In the genomic region with DNA sequence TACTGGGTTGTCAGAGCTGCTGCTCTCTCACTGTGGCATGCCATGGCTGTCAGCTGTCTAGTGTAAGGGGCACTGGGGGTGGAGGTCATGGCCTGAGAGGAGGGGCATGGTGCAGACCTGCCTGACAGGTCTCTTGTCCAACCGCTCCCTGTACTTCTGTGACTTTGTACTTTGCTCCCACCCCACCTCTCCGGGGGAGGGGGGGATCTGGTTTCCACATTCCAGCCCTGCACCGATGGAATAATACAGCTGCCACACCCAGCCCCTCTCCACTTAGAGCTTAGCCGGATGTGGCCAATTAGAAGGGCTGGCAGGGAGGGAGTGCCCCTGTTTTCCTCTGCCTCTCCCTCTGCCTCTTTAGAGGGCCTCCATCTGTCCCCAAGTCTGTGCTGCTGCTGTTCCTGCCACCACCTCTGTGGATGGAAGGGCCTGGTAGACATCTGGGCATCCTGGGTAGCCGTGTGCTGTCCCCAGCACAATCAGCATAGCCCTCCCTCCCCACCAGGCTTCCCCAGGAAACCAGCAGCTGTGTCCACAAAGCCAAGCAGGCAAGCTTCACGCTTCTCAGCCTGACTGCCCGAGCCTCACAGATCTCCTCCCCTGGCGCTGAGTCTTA, we compare ENCODE assay signal across 8 mouse cellular contexts. TPM values are rescaled to one million over a fixed set of nuclear protein-coding genes. Genes with fewer than 3 reads are reported as not detected.
DNase-seq lines count a peak whose midpoint lies in the region; ATAC-seq and TF ChIP-seq lines count a peak whose summit lies in the region.

No protein-coding gene starts in this region.

- H3K36me3 ChIP-seq in forebrain, embryonic 13.5 days (ENCODE audit: poor library complexity, severe bottlenecking) = peaks cover 88% of the 10 kb centered on the region
- peaks cover 66% of the 10 kb centered on the region for H3K36me3 ChIP-seq in forebrain, embryonic 15.5 days
- H3K36me3 ChIP-seq in kidney, adult 2 months (ENCODE audit: control insufficient read depth, insufficient read depth, low read length) = no peaks in the 10 kb centered on the region; the same call in 1 of the 2 replicates

- peak; percentile 28 for DNase-seq in brain, embryonic 14.5 days (ENCODE audit: low read depth)
- DNase-seq in kidney, adult 2 months = peak; percentile 93
- DNase-seq in lung, adult 2 months = peak; percentile 46
- DNase-seq in frontal cortex, adult 2 months (ENCODE audit: extremely low spot score in 1 of 2, low spot score in 1 of 2) = no peak

- H3K4me2 ChIP-seq in forebrain, embryonic 13.5 days = no peak overlapping the region
- no peak overlapping the region for H3K4me2 ChIP-seq in forebrain, embryonic 15.5 days (replicated peaks)

- H3K27me3 ChIP-seq in forebrain, embryonic 13.5 days = no peaks in the 10 kb centered on the region
- no peaks in the 10 kb centered on the region for H3K27me3 ChIP-seq in forebrain, embryonic 15.5 days
- no peaks in the 10 kb centered on the region for H3K27me3 ChIP-seq in kidney, adult 2 months (replicated peaks; ENCODE audit: control insufficient read depth, insufficient read depth, low read length)

- no peak for ATAC-seq in forebrain, embryonic 13.5 days
- no peak for ATAC-seq in forebrain, embryonic 15.5 days (replicated peaks)
- no peak for ATAC-seq in granulocyte monocyte progenitor cell, adult 5-6 weeks (replicated peaks; ENCODE audit: poor library complexity, severe bottlenecking)
- ATAC-seq in monocyte, adult 5-6 weeks (replicated peaks; ENCODE audit: insufficient number of reproducible peaks, low FRiP score, low TSS enrichment, poor library complexity, severe bottlenecking) = no peak

- 0 out of 2 replicates have a peak overlapping the region, but pooled peaks have one; percentile 27 for H3K9ac ChIP-seq in forebrain, embryonic 13.5 days
- H3K9ac ChIP-seq in forebrain, embryonic 15.5 days (replicated peaks) = no peak overlapping the region

- H3K27ac ChIP-seq in forebrain, embryonic 13.5 days = no peak overlapping the region; the same call in 1 of the 2 replicates
- no peak overlapping the region for H3K27ac ChIP-seq in forebrain, embryonic 15.5 days (replicated peaks)
- H3K27ac ChIP-seq in kidney, adult 2 months (ENCODE audit: insufficient read depth, low read depth, low read length) = peak overlapping the region; percentile 37

- H3K4me3 ChIP-seq in forebrain, embryonic 13.5 days = no peak overlapping the region
- no peak overlapping the region for H3K4me3 ChIP-seq in forebrain, embryonic 15.5 days
- no peak overlapping the region for H3K4me3 ChIP-seq in kidney, adult 2 months (ENCODE audit: insufficient read depth, low read depth, low read length)
- H3K4me3 ChIP-seq in lung, adult 2 months (replicated peaks; ENCODE audit: extremely low read depth, low read depth, low read length) = no peak overlapping the region

- 50% methylated on average over 8 of the region's 8 CpGs for WGBS in forebrain, embryonic 13.5 days
- WGBS in forebrain, embryonic 15.5 days = 59% methylated on average over 8 of the region's 8 CpGs
- WGBS in kidney, adult 2 months = 15% methylated on average over 8 of the region's 8 CpGs
- WGBS in lung, adult 2 months = 37% methylated on average over 8 of the region's 8 CpGs

- no peaks in the 10 kb centered on the region for H3K4me1 ChIP-seq in forebrain, embryonic 13.5 days
- H3K4me1 ChIP-seq in forebrain, embryonic 15.5 days = no peaks in the 10 kb centered on the region
- peaks cover 42% of the 10 kb centered on the region for H3K4me1 ChIP-seq in kidney, adult 2 months (ENCODE audit: control insufficient read depth, insufficient read depth, low read length)
- H3K4me1 ChIP-seq in lung, adult 2 months (ENCODE audit: control insufficient read depth, insufficient read depth, low read length) = peaks cover 4% of the 10 kb centered on the region; the same call in 1 of the 2 replicates

- no peak for TF ChIP-seq CTCF in brain, embryonic 14.5 days (IDR thresholded peaks at IDR 0.05; ENCODE audit: borderline replicate concordance, extremely low read depth, insufficient read depth, insufficient read length)
- TF ChIP-seq CTCF in kidney, adult 2 months (conservative IDR thresholded peaks at IDR 0.05; ENCODE audit: insufficient read depth, insufficient read length, low read depth, low read length) = no peak
- TF ChIP-seq CTCF in lung, adult 2 months (IDR thresholded peaks at IDR 0.05; ENCODE audit: insufficient read depth, low read length) = no peak

- no peaks in the 10 kb centered on the region for H3K9me3 ChIP-seq in forebrain, embryonic 13.5 days (replicated peaks)
- H3K9me3 ChIP-seq in forebrain, embryonic 15.5 days = no peaks in the 10 kb centered on the region

- no peak for TF ChIP-seq POLR2A in brain, embryonic 14.5 days (IDR thresholded peaks at IDR 0.05; ENCODE audit: borderline replicate concordance, extremely low read depth, insufficient read depth, insufficient read length, poor library complexity, severe bottlenecking)
- TF ChIP-seq POLR2A in kidney, adult 2 months (IDR thresholded peaks at IDR 0.05; ENCODE audit: low read depth, low read length) = no peak
- TF ChIP-seq POLR2A in lung, adult 2 months (IDR thresholded peaks at IDR 0.05; ENCODE audit: borderline replicate concordance, extremely low read depth, low read depth, low read length) = peak; percentile 48; the same call in 1 of the 2 replicates

RNA-seq across cellular contexts. Expression of a gene that starts 14.1 kb away (rescaled TPM):
- polyA plus RNA-seq in forebrain, embryonic 13.5 days (2015; fragmentation: Nextera tagmentation; extraction: Ambion mirVana) = 7.3 and 7.8 TPM in 2 replicates
- 10.3 and 10.7 TPM in 2 replicates for polyA plus RNA-seq in forebrain, embryonic 15.5 days (2015; fragmentation: Nextera tagmentation; extraction: Ambion mirVana)
- polyA plus RNA-seq in brain, embryonic 14.5 days (2012; rRNA removed) = 47.2 and 64.7 TPM in 2 replicates
- 70.5 and 77.1 TPM in 2 replicates for polyA plus RNA-seq in kidney, adult 2 months (2012; rRNA removed)
- polyA plus RNA-seq in lung, adult 2 months (2012; rRNA removed) = 21.5 and 23.9 TPM in 2 replicates
- total RNA-seq in granulocyte monocyte progenitor cell, adult 5-6 weeks (2014; fragmentation: Nextera tagmentation) = not detected in 2 replicates
- total RNA-seq in granulocyte monocyte progenitor cell, adult 5-6 weeks (2017) = not detected in 2 replicates
- 0.19 TPM in 1 of 3 replicates, not detected in the others for total RNA-seq in monocyte, adult 5-6 weeks (2017)
- 79.3 and 84.5 TPM in 2 replicates for polyA plus RNA-seq in frontal cortex, adult 2 months (2012; rRNA removed)

RNA-seq across cellular contexts. Expression of a gene that starts 26.5 kb away (rescaled TPM):
- polyA plus RNA-seq in forebrain, embryonic 13.5 days (2015; fragmentation: Nextera tagmentation; extraction: Ambion mirVana) = 36.6 and 42.4 TPM in 2 replicates
- 41.1 and 45.0 TPM in 2 replicates for polyA plus RNA-seq in forebrain, embryonic 15.5 days (2015; fragmentation: Nextera tagmentation; extraction: Ambion mirVana)
- polyA plus RNA-seq in brain, embryonic 14.5 days (2012; rRNA removed) = 49.3 and 55.3 TPM in 2 replicates
- 26.7 and 28.5 TPM in 2 replicates for polyA plus RNA-seq in kidney, adult 2 months (2012; rRNA removed)
- 19.1 and 23.5 TPM in 2 replicates for polyA plus RNA-seq in lung, adult 2 months (2012; rRNA removed)
- 15.0 and 22.3 TPM in 2 replicates for total RNA-seq in granulocyte monocyte progenitor cell, adult 5-6 weeks (2014; fragmentation: Nextera tagmentation)
- 13.0 and 21.3 TPM in 2 replicates for total RNA-seq in granulocyte monocyte progenitor cell, adult 5-6 weeks (2017)
- total RNA-seq in monocyte, adult 5-6 weeks (2017) = 11.6 to 17.4 TPM (median 12.4 TPM) in 3 replicates
- 37.9 and 41.4 TPM in 2 replicates for polyA plus RNA-seq in frontal cortex, adult 2 months (2012; rRNA removed)

Comparison
In these comparisons a context has a peak if more than half of its experiments do, and no peak if none do; other contexts are left out.
1. DNase-seq: peak in brain, embryonic 14.5 days (single experiment), kidney, adult 2 months (single experiment) and lung, adult 2 months (single experiment); none in frontal cortex, adult 2 months (0 of 2).